Mouse (Mus musculus) neural tube, embryonic 14.5 days (tissue): Measurements from ENCODE around the gene Ccl27b. TPM values are rescaled to one million over a fixed set of nuclear protein-coding genes. Genes with fewer than 3 reads are reported as not detected.
A peak's percentile ranks its signal among the peaks of the same experiment; 100 is the strongest.
"Not testable (repeated sequence)": the region's sequence is repeated elsewhere in the genome, so short reads cannot be mapped to it uniquely, and the experiment has no call there.

Experiments used
- ATAC-seq: fragments of 200-750 bp; cut with Nextera tagmentation; 2 replicates; pipeline ENCODE4 v1.8.0; 2017; ENCODE audit warnings: low read depth, mild to moderate bottlenecking, moderate TSS enrichment, moderate library complexity
- H3K27ac ChIP-seq: fragments of 300-500 bp; sonication (generic); 2 replicates; pipeline ENCODE4 v1.5.1; 2014; ENCODE audit warnings: low read depth, mild to moderate bottlenecking, control low read depth, low read length, moderate library complexity, mixed read lengths
- H3K27me3 ChIP-seq: fragments of 300-500 bp; sonication (generic); 2 replicates; pipeline ENCODE4 v1.6.1; 2014; ENCODE audit warnings: low read length; ENCODE audit not compliant: control insufficient read depth, insufficient read depth
- H3K36me3 ChIP-seq: fragments of 300-500 bp; sonication (generic); 2 replicates; pipeline ENCODE4 v1.6.1; 2014; ENCODE audit warnings: low read length, mixed read lengths; ENCODE audit not compliant: control insufficient read depth, insufficient read depth
- H3K4me1 ChIP-seq: fragments of 300-500 bp; sonication (generic); 2 replicates; pipeline ENCODE4 v1.6.1; 2014; ENCODE audit warnings: low read length; ENCODE audit not compliant: control insufficient read depth, insufficient read depth
- H3K4me2 ChIP-seq: fragments of 300-500 bp; sonication (generic); 2 replicates; pipeline ENCODE4 v1.6.1; 2014; ENCODE audit warnings: mild to moderate bottlenecking, low read depth, low read length, control low read depth
- H3K4me3 ChIP-seq: fragments of 300-500 bp; sonication (generic); 2 replicates; pipeline ENCODE4 v1.5.1; 2014; ENCODE audit warnings: low read depth, low read length, control low read depth, mixed read lengths
- H3K9ac ChIP-seq: fragments of 300-500 bp; sonication (generic); replicated peaks from 2 replicates; pipeline ENCODE4 v1.6.1; 2014; ENCODE audit warnings: low read depth, mild to moderate bottlenecking, control low read depth, low read length, mixed read lengths
- H3K9me3 ChIP-seq: fragments of 300-500 bp; sonication (generic); 2 replicates; pipeline ENCODE4 v1.6.1; 2016; ENCODE audit warnings: low read length; ENCODE audit not compliant: control insufficient read depth
- WGBS: fragments of 180-500 bp; shearing (Covaris S2); extraction: QIAGEN DNeasy Blood & Tissue Kit; methylation state at CpG from one replicate; pipeline ENCODE4 v1.1.7; 2014; 5-methylcytosine and 5-hydroxymethylcytosine counted together
- polyA plus RNA-seq: library from polyadenylated mRNA; unstranded; fragments of >200 nt; fragmentation: Nextera tagmentation; extraction: Ambion mirVana; gene quantifications from 2 replicates; pipeline ENCODE4 v1.2.1, GENCODE M21; 2014

The Ccl27b gene
- polyA plus RNA-seq = not detected in 2 replicates

DNA sequence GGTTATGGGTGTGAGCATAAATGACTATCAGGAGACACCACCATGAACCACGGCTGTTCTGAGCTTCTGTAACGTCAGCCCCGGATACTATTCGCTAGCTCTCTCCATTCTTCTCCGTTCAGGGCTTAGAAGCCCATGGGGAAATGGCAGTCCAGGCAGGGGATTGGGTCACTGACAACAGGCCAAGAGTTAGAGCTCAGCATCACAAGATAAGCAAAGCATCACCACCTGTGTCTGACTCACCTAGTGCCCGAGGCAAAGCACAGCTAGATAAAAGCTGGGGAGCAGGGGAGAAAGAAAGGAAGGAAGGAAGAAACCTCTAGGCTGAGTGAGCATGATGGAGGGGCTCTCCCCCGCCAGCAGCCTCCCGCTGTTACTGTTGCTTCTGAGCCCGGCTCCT is at the start of gene Ccl27b:
Ccl27b (plus strand) TSS at position 301 of the 400 bp plus-strand sequence.
- not testable (repeated sequence) for H3K36me3 ChIP-seq, ATAC-seq, H3K9me3 ChIP-seq, H3K4me1 ChIP-seq, H3K27me3 ChIP-seq, H3K9ac ChIP-seq, H3K4me3 ChIP-seq, H3K27ac ChIP-seq, H3K4me2 ChIP-seq
- no CpG with 5 or more reads among the region's 9 CpGs for WGBS

DNA sequence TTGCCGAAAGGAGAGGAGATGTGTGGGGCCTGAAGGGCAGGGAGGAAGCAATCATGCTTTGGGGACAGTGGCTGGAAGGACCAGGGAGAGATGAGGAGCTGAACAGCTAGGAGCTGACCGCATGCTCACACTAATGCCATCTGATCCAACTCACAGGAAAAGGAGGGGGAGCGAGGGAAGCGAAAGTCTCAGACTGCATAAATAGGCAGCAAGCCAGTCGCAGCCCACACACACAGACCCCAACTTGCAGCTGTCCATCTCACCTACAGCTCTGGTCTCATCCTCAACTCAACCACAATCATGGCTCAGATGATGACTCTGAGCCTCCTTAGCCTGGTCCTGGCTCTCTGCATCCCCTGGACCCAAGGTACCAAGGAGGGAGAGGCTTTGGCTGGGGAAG is 43.2 kb upstream of the Ccl27b start, which contains the start of gene Gm10591:
Gm10591 (plus strand) TSS at position 301 of the 400 bp plus-strand sequence.
- not testable (repeated sequence) for H3K9me3 ChIP-seq, H3K4me2 ChIP-seq, H3K36me3 ChIP-seq, H3K27ac ChIP-seq, ATAC-seq, H3K27me3 ChIP-seq, H3K4me3 ChIP-seq, H3K4me1 ChIP-seq, H3K9ac ChIP-seq
- WGBS = no CpG with 5 or more reads among the region's 5 CpGs

DNA sequence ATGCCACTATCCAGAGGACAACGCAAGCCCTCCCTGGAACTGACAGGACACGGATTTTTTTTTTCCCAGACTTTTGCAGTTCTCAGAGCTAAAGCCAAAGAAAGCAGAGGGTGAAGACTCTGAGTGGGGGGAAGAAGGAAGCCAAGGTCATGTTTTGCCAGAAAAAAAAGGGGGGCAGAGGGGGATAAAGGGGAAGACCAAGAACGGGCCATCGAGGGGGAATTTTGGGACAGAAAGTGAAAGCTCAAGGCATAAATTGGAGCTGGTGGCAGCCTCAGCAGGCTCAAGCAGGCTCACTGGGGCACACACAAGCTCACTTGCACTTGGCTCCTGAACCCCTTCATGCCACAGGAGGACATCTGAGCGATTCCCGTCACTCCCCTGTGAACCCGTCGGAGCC is 25.6 kb upstream of the Ccl27b start, which contains the start of gene Gm2564:
Gm2564 (plus strand) TSS at position 301 of the 400 bp plus-strand sequence.
- WGBS = no CpG with 5 or more reads among the region's 8 CpGs

DNA sequence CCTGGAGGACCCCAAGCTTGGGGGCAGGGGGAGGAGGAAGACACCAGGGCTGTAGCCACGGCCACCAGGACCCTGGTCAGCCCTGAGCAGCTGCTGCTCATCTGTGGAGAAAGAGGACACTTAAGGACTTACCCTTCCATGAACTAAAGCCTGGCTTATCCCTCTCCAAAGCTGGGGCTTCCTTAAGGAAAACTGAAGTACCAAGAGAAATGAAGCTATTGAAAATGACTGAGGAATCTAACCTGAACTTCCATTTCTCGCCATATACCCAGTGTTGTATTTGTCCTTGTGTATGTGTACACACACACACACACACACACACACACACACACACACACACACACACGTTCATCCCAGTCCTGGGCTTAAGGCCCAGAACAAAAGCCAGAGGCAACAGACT is 6.7 kb downstream of the Ccl27b start, which contains the start of gene Il11ra2:
Il11ra2 (minus strand) TSS at position 101 of the 400 bp plus-strand sequence.
- WGBS = no CpG with 5 or more reads among the region's 3 CpGs
- not testable (repeated sequence) for H3K4me2 ChIP-seq, ATAC-seq, H3K4me3 ChIP-seq, H3K36me3 ChIP-seq, H3K9ac ChIP-seq, H3K9me3 ChIP-seq, H3K27me3 ChIP-seq, H3K27ac ChIP-seq, H3K4me1 ChIP-seq

More for the DNA sequence above, 25.6 kb upstream of the Ccl27b start, which contains the start of gene Gm2564:
- not testable (repeated sequence) for H3K27me3 ChIP-seq, H3K9ac ChIP-seq, H3K4me2 ChIP-seq, H3K27ac ChIP-seq, ATAC-seq, H3K9me3 ChIP-seq, H3K4me3 ChIP-seq, H3K36me3 ChIP-seq, H3K4me1 ChIP-seq

DNA sequence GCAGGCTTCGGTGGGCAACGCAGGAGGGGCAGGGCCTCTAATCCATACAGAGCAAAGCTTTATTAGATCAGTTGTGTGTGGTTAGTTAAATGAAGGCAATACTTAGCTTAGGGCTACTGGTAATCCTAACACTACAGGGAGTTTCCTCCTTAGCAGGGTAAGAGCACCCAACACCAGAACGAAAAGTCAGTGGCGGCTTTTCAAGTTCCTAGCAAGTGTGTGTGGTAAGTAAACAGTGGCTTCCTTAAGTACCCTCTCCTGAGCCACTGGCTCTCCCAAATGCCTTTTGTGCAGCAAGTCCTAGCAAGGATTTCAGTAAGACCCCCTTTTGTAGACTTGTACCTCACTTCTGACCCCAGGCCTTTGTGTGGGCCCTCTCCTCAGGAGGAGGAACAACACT is 20.4 kb downstream of the Ccl27b start:
- not testable (repeated sequence) for ATAC-seq, H3K4me3 ChIP-seq, H3K27me3 ChIP-seq, H3K4me2 ChIP-seq, H3K27ac ChIP-seq, H3K9me3 ChIP-seq, H3K4me1 ChIP-seq, H3K36me3 ChIP-seq, H3K9ac ChIP-seq
- WGBS = no CpG with 5 or more reads among the region's 4 CpGs

DNA sequence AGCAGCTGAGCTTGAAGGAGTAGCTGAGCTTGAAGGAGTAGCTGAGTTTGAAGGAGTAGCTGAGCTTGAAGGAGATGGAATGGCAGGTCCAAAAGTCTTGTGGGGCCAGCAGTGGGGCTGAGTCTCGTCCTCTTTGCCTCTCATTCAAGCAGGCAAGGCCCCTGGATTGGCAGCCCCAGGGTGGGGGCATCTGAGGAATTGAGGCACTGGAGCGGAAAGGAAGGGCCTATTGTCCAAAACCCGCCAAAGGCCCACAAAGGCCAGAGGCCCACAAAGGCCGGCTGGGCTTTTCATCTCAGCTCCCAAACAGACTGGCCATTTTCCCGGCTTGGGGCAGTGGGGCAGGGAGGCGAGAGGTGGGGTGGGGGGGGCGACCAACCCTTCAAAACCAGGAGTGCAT is 24.3 kb downstream of the Ccl27b start:
- not testable (repeated sequence) for H3K4me3 ChIP-seq, H3K36me3 ChIP-seq, H3K4me1 ChIP-seq, H3K9me3 ChIP-seq, ATAC-seq, H3K27me3 ChIP-seq, H3K4me2 ChIP-seq, H3K27ac ChIP-seq, H3K9ac ChIP-seq
- WGBS = no CpG with 5 or more reads among the region's 7 CpGs

DNA sequence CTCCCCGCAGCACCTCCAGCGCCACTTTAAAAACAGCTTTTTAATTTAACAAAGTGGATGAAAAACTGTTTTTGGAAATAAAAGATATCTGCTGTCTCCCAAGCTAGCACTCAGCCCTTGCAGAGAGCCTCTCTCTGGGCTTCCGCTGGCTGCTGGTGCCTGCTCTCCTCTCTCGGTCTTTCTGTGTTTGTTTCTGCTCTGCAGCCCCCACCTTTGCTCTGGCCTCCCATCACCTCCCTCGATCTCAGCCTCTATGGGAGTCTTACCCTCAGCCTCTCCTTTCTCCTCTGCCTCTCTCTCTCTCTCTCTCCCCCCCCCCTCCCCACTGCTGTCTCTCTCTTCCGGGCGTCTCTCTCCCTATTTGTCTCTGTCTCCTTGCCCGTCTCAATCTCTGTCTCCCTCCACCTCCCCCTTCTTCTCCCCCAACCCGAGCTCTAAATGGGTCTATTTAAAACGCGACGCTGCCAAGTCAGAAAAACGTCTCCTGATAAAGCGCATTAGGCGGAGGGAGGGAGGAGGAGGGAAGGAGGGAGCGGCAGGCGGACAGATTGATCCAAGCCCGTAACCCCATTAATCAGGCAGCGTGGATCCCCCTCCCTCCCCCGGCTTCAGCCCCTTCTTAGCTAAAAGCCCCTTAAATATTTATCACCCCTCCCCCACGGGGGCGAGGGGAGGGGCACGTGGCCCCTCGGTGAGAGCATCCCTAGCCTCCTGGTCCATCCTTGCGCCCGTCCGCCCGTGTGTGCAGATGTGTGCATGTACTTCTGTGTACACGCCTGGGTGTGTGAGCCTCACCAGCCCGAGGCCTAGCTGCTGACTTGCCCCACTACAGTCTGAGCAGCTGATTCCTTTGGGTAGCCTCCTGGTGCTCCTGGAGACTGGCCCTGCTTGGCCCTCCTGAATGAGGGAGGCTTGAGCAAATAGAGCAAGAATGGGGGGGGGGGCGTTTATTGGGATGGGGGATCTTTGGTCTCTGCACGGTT is 25.6 kb downstream of the Ccl27b start:
- H3K27me3 ChIP-seq, H3K4me2 ChIP-seq, H3K9ac ChIP-seq, H3K4me1 ChIP-seq, H3K4me3 ChIP-seq, H3K9me3 ChIP-seq, H3K36me3 ChIP-seq, H3K27ac ChIP-seq: not testable (repeated sequence)
- ATAC-seq = peak; percentile 63; the same call in 1 of the 2 replicates
- no CpG with 5 or more reads among the region's 32 CpGs for WGBS

DNA sequence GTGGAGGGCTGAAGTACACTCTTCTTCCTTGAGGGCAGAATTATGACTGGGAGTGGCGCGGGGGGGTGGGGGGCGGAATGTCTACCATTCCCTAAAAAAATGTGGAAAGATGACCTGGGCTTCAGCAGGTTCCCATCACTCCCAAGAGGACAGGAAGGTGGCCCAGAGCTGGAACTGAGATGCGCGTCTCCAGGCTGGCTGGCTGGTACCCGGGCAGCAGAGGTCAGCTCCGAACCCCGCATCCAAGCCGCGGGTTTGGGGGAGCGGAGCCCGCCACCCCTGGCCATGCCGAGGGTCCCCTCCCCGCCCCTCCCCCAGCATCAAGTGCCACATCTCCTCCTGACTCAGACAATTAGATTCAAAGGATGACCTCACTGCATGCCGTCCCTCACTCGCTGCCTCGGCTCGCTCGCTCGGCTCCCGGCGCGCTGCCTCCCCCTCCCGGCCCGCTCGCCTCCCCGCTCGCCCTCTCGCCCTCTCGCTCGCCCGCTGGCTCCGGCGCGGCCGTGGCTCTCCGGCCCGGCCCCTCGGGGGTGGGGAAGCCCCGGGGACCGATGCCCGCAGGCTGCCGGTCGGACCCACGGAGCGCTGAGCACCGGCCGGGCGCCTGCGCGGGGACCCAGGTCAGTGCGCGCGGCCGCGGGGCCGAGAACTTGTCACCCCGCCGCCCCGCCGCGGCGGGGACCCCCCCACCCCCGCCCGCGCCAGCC is 26.6 kb downstream of the Ccl27b start:
- not testable (repeated sequence) for H3K36me3 ChIP-seq, H3K4me3 ChIP-seq, H3K27ac ChIP-seq, H3K9ac ChIP-seq, H3K27me3 ChIP-seq, H3K4me1 ChIP-seq, H3K9me3 ChIP-seq, H3K4me2 ChIP-seq
- no CpG with 5 or more reads among the region's 66 CpGs for WGBS
- peak; percentile 71 for ATAC-seq

DNA sequence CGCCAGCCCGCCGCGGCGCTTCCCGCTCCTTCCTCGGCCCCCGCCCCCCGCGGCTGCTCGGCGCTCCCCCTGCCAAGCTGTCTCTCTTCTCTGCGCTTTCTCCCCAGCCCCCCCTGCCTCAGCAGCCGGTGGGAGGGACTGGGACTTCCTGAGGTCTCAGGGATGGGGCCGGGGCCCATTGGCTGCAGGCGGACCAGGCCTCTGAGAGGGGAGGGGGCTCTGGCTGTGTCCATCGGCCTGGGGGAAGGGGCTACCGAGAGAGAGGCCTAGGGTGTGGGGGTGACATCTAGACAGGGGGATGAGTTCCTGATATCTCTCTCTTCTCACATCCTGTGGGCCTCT is 27.1 kb downstream of the Ccl27b start:
- peak; percentile 76 for ATAC-seq
- H3K9me3 ChIP-seq = not testable (repeated sequence)
- WGBS = no CpG with 5 or more reads among the region's 18 CpGs

More for the DNA sequence above, 27.1 kb downstream of the Ccl27b start:
- H3K4me3 ChIP-seq, H3K27me3 ChIP-seq, H3K27ac ChIP-seq, H3K36me3 ChIP-seq, H3K4me1 ChIP-seq, H3K9ac ChIP-seq, H3K4me2 ChIP-seq: not testable (repeated sequence)
